Mouse (Mus musculus) heart, postnatal 0 days (tissue): ENCODE data around the gene Atp5b. TPM values are rescaled to one million over a fixed set of nuclear protein-coding genes. Genes with fewer than 3 reads are reported as not detected.

Source experiments
- ATAC-seq: fragments of 200-750 bp; cut with Nextera tagmentation; 2 replicates; pipeline ENCODE4 v1.8.0; 2017; ENCODE audit warnings: low read depth, moderate number of reproducible peaks, moderate library complexity; ENCODE audit not compliant: insufficient read depth
- DNase-seq: peaks from one replicate; pipeline ENCODE4 v3.0.0-alpha.2; 2016; ENCODE audit warnings: low spot score
- H3K27ac ChIP-seq: fragments of 300-500 bp; sonication (generic); 2 replicates; pipeline ENCODE4 v1.5.1; 2014; ENCODE audit warnings: low read depth, mild to moderate bottlenecking
- H3K27me3 ChIP-seq: fragments of 300-500 bp; sonication (generic); 2 replicates; pipeline ENCODE4 v1.6.1; 2014; ENCODE audit warnings: low read length, mixed read lengths; ENCODE audit not compliant: control insufficient read depth, insufficient read depth
- H3K36me3 ChIP-seq: fragments of 300-500 bp; sonication (generic); replicated peaks from 2 replicates; pipeline ENCODE4 v1.6.1; 2014; ENCODE audit warnings: low read length, mixed read lengths; ENCODE audit not compliant: control insufficient read depth, insufficient read depth
- H3K4me1 ChIP-seq: fragments of 300-500 bp; sonication (generic); 2 replicates; pipeline ENCODE4 v1.6.1; 2014; ENCODE audit warnings: antibody characterized with exemption; ENCODE audit not compliant: control insufficient read depth, insufficient read depth
- H3K4me2 ChIP-seq: fragments of 300-500 bp; sonication (generic); 2 replicates; pipeline ENCODE4 v1.6.1; 2014; ENCODE audit warnings: low read depth, mild to moderate bottlenecking, low read length, moderate library complexity
- H3K4me3 ChIP-seq: fragments of 300-500 bp; sonication (generic); 2 replicates; pipeline ENCODE4 v1.5.1; 2014; ENCODE audit warnings: low read depth, low read length
- H3K9ac ChIP-seq: fragments of 300-500 bp; sonication (generic); replicated peaks from 2 replicates; pipeline ENCODE4 v1.6.1; 2014; ENCODE audit warnings: low read depth, low read length, mixed read lengths
- H3K9me3 ChIP-seq: fragments of 300-500 bp; sonication (generic); replicated peaks from 2 replicates; pipeline ENCODE4 v1.6.1; 2016; ENCODE audit warnings: low read length; ENCODE audit not compliant: control insufficient read depth
- CTCF ChIP-seq: IDR thresholded peaks from 2 replicates; pipeline ENCODE4 v1.5.1; 2016; ENCODE audit warnings: antibody characterized with exemption, control low read depth, low read depth
- EP300 ChIP-seq: IDR thresholded peaks from 2 replicates; pipeline ENCODE4 v1.6.1; 2016; ENCODE audit warnings: antibody characterized with exemption, low read depth
- WGBS: fragments of 180-500 bp; shearing (Covaris S2); extraction: QIAGEN DNeasy Blood & Tissue Kit; methylation state at CpG from one replicate; pipeline ENCODE4 v1.1.7; 2014; 5-methylcytosine and 5-hydroxymethylcytosine counted together
- polyA plus RNA-seq: library from polyadenylated mRNA; unstranded; fragments of >200 nt; fragmentation: Nextera tagmentation; extraction: Ambion mirVana; gene quantifications from 2 replicates; pipeline ENCODE4 v1.2.1, GENCODE M21; 2015
- total RNA-seq: library from RNA; depleted of rRNA; stranded (reverse); fragments of >200 nt; gene quantifications from 2 replicates; pipeline ENCODE4 v1.2.3, GENCODE M21; 2014; ENCODE audit warnings: low replicate concordance

The Atp5b gene
- total and polyA plus RNA-seq, 2 experiments from 2014 or later: 9,758 to 19,517 TPM

- 78% methylated on average over 5 of the region's 5 CpGs for WGBS
- H3K4me1 ChIP-seq: peaks cover 19% of the 10 kb centered on the region; the same call in 1 of the 2 replicates
- TF ChIP-seq EP300: no peak
- TF ChIP-seq CTCF: no peak
- H3K9ac ChIP-seq: no peak overlapping the region
- H3K9me3 ChIP-seq: no peaks in the 10 kb centered on the region
- H3K36me3 ChIP-seq: peaks cover 59% of the 10 kb centered on the region
- no peak overlapping the region for H3K27ac ChIP-seq
- H3K4me2 ChIP-seq: no peak overlapping the region
- DNase-seq (no peak), ATAC-seq (no peak)
- no peak overlapping the region for H3K4me3 ChIP-seq
- H3K27me3 ChIP-seq: no peaks in the 10 kb centered on the region
These were observed 5.1 kb downstream of the Atp5b start for GRCm38 (mm10) chr10:128088181-128088580.

GRCm38 (mm10) chr10:128089842-128090241 is 6.8 kb downstream of the Atp5b start:
- WGBS: 20% methylated on average over 5 of the region's 5 CpGs
- Histone ChIP-seq H3K36me3 (peaks cover 58% of the 10 kb centered on the region), H3K4me2 (no peak overlapping the region), H3K9ac (no peak overlapping the region), H3K9me3 (no peaks in the 10 kb centered on the region), H3K4me1 (peaks cover 33% of the 10 kb centered on the region), H3K27me3 (no peaks in the 10 kb centered on the region), H3K4me3 (no peak overlapping the region), H3K27ac (no peak overlapping the region)
- DNase-seq (no peak), ATAC-seq (no peak)
- TF ChIP-seq CTCF (no peak), EP300 (no peak)

- ATAC-seq: peak; percentile 53
- DNase-seq: peak; percentile 94
- 5% methylated on average over 14 of the region's 14 CpGs for WGBS
- Histone ChIP-seq H3K27ac (peak overlapping the region; percentile 98), H3K4me3 (peak overlapping the region; percentile 85), H3K36me3 (peaks cover 47% of the 10 kb centered on the region), H3K27me3 (no peaks in the 10 kb centered on the region), H3K9me3 (no peaks in the 10 kb centered on the region), H3K4me2 (peak overlapping the region; percentile 90), H3K4me1 (peaks cover 30% of the 10 kb centered on the region), H3K9ac (peak overlapping the region; percentile 88)
- TF ChIP-seq EP300 (no peak; the same call in 1 of the 2 replicates), CTCF (peak; percentile 76)
These were observed 7.8 kb downstream of the Atp5b start for GRCm38 (mm10) chr10:128090651-128091563.

- Histone ChIP-seq H3K9me3 (no peaks in the 10 kb centered on the region), H3K4me2 (peak within 1 kb of the TSS; percentile 90), H3K4me1 (peaks cover 32% of the 10 kb centered on the region), H3K9ac (peak within 1 kb of the TSS; percentile 88), H3K27me3 (no peaks in the 10 kb centered on the region), H3K27ac (peak within 1 kb of the TSS; percentile 98), H3K4me3 (peak within 1 kb of the TSS; percentile 85), H3K36me3 (peaks cover 38% of the 10 kb centered on the region)
- no peak; the same call in 1 of the 2 replicates for ATAC-seq
- WGBS: under 1% methylated on average over 20 of the region's 20 CpGs
- DNase-seq: peak; percentile 53
- no peak for TF ChIP-seq EP300
- no peak for TF ChIP-seq CTCF
These were observed 8.8 kb downstream of the Atp5b start, which contains the start of gene Baz2a for GRCm38 (mm10) chr10:128091564-128092505. Gene Baz2a (plus strand): TSS chr10:128091577.
